Mouse (Mus musculus) layer of hippocampus, adult 11-12 months (tissue): Measurements from ENCODE around the gene Lmo3.
A peak's percentile ranks its signal among the peaks of the same experiment; 100 is the strongest.

Experiments used
- DNase-seq: peaks from one replicate; pipeline ENCODE4 v3.0.0; 2022; ENCODE audit warnings: low spot score

Gene Lmo3

DNA sequence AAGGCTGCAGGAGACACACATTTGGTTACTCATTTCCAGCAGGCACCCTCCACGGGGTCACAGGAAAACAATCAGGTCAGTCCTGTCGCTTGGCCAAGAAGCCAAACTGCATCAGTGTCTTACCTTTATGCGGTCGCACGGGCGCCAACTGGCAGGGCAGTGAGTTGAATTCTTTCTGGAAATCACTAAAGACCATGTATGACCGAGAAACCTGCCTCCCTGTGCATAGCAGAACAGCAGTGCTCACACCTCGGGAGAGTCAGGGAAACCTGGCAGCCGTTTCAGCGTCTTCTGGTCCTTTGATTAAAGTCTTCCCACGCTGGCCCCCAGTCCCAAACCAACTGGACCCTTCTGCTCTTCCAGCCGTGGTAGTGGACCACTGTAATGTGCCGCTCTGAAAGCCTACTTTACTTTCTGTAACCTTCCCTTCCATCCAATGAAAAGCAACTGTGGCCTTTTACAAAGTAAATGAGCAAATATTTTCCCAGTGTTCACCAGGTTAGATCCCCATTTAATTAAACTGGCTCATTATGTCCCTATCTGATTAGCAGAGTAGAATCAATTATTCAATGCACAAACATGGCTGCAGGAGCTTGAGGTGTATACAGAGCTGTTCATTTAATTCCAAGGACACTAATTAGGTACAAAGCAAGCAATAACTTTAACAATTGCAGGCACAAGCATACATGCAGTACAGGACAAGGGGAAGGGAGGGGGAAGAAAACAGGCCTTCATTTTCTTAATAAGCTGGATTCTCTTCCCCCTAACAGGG lies at the start of gene Lmo3:
Gene Lmo3, minus strand, starts transcription at position 235 of the 772 bp plus-strand sequence.
- no peak for DNase-seq

DNA sequence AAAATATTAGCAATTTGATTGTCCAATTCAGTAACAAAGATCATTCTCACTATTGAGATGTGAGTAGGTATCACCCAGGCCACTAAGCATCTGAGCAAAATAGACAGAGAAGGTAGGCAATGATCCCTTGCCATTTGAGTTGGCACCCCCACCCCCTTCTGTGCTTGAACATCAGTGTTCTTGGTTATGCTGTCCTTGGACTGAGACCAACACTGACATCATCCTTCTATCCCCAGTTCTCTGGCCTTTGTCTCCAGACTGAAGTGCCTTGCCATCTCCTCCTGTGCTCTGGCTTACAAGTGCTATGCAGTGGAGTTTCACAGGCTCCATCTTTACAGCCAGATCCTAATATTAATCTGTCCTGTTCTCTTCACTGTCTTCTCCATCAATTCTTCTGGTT lies 39.0 kb upstream of the Lmo3 start:
- DNase-seq = no peak

DNA sequence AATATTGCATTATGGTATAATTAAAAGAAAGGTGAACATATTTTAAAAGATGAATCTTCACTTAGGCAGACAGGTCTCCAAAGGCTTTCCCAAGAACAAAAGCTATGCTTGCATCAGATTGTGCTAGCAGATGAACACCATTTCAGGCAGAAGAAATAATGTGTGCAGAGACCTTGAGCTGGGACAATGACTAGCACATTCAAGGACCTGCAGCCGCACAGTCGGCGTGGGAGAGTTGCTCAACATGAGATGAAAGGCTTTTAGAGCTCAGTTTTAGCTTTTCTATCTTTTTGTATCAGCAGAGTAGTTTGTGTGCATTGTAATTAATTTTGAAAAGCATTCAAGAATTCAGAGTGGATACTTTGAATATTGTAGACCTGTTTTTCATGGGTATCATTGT lies 36.6 kb upstream of the Lmo3 start:
- DNase-seq = no peak

DNA sequence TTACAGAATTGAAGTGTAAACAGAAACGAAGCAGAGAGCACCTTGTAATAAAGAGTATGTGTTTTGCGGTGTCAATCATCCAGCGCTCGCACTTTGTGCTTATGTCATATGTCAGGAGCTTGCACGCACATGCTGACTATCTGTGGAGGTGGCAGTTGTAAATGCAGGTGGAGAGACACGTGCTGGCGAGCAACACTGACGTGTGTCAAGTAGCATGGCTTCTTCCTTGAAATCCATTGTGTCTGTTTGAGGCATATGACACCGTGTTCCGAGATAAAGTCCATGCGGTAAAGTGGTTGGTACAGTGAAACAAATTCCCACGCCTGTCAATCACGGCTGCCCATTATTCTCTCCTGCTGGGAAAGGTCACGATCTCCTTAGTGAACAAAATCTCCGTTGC lies 15.2 kb upstream of the Lmo3 start:
- no peak for DNase-seq

DNA sequence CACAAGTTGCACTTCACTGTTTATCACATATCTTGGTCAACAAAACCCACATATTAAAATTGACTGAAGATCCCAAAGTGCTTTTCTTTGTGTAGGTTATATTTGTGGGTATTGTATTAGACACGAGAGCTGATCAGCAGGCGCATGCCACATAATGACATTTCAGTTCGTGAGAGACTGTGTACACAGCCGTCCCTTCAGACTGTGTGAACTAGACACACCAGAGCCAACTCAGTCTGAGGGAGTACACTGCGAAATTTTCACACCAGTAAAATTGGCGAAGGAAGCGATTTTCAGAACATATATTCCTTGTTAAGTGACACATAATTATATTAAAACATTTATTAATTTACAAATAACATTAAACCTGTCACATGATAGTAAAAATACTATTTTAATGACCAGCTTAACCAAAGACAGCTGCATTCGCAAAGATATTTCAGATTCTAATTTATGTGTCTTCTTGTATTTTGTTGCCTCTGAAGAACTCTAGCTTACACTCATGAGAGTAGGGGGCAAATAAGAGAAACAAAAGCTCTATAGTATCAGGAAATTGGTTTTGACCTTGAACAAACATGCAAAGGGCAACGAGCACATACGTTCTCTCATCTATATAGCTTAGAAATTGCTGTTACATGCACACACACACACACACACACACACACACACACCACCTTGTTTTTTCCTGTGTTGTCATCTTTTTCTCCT lies 14.4 kb upstream of the Lmo3 start:
- no peak for DNase-seq

DNA sequence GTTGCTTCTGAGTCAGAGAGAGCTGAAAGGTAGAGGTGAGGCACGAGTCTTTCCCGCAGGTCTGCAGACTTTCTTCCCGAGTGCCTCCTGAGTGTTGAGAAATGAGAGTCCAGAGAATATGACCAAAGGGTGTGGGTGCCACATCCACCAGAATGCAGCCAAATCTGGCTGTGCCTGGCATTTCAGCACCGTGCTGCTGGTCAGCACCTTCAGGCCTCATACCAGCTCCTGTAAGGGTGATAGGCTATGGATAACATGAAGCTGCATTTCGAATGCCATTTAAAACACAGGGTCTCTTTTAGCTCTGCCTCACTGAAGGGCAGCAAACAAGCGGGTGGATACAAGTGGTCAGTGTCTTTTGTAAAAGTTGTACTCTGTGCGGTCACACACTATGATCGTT lies 1.5 kb upstream of the Lmo3 start:
- DNase-seq = no peak

DNA sequence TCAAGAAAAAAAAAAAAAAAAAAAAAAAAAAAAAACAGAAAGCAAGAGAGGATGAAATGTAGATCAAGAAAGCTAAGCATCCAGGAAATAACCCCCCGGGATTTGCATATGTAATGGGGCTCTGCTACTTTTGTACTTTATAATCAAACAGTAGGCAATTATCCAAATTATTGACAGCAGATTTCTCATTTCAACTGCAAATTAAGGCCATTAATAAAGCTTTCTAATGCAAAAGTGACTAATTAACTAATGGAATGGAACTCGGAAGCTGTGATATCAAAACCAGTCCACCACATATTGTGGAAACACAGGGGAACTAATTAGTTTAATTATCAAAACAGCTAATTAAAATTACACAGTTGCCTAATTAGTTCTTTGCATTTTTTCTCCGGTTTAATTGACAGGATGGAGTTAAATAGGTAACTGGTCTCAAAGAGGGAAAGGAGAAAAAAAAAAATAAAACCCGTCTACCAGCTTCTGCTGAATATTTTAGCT lies 785 bp upstream of the Lmo3 start:
- DNase-seq = no peak

DNA sequence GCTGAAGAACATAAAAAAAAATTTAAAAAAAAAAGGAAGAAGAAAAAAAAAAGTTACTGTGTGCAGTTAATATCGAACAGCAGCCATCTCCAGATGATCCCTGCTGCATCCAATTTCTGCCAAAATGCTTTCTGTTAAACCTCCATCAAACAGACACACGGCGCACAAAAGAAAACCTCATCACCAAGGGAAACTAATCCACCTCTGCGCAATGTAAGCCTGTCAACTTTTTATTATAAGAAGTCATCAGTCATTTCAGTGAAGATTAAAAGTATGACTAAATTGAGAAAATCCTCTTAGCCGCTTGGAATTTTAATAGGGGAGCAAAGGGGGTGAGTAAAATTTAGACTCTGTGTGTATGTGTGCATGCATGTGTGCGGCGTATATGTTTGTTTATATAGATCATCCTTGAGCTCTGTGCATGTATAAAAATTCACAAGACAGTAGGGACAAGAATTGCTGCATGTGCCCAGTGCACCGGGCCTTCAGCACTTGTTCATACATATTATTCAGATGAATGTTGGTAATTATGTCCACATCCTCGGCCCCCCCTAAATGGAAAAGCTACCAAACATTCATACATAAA lies 1.2 kb downstream of the Lmo3 start:
- no peak for DNase-seq

DNA sequence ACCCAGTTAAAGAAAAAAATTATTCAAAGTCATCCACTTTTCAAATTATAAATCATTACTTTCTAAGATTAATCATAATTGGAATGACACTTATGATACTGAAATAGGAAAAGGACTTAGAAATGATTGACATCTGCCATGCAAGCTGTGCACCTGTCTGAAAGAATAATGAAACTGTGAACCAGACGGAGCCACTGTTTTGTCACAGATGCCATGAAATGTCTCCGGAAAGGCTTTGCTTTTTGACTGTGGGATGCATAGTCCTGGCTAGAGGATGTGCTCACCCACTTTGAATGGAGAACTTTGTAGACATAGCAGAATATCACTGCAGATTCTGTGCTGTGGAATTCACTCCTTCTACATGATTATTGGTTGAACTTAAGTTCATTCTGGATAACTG lies 18.4 kb downstream of the Lmo3 start:
- DNase-seq = peak; percentile 18

DNA sequence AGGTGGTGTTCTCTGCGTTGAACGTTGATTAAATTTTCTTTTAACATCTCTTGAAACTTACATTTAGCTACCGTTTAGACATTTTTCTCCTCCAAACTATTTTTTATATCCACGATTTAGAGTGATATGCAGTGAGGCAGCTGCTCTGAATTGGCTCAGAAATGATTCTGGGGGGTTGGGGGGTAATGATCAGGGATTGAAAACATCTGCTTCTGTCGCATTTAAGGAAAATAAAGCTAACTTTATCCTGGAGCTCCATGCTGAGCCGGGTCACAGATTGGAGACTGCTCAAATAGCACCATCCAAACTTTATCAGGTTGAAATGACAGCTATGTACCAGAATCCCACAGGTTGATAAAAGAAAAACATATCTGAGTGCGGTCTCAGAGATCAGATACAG lies 29.6 kb downstream of the Lmo3 start:
- DNase-seq = no peak

DNA sequence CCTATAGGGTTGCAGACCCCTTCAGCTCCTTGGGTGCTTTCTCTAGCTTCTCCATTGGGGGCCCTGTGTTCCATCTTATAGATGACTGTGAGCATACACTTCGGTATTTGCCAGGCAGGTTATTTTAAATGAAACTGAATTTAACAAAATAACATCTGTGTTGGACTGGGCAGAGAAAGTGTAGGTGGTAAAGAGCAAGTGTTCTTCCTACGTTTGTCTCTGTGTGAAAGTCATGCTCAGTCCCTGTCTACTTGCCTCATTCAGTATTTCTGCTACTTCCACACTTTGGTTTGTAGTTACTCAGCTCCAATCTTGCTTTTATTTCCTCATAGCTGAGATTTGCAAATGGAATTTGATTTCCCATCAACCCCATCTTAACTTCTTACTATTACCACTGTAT lies 46.9 kb downstream of the Lmo3 start:
- DNase-seq = no peak

DNA sequence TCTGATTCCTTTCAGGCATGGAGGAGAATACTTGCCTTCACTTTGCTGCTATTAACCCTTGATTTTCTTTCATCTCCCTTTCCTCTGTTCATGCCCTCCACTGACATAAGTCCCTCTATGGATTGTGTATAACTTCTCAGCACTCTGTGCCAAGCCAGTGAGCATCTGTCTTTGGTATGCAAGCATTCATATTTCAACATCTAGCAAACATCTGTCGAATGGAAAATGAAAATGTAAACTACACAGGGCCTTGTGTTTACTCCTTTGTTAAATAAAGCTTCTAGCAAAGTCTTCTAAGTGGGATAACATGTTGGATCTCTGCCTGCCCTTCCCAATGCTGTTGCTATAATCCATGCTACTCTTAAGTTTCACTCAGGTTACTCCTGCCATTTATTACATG lies 75.1 kb downstream of the Lmo3 start:
- DNase-seq = no peak

DNA sequence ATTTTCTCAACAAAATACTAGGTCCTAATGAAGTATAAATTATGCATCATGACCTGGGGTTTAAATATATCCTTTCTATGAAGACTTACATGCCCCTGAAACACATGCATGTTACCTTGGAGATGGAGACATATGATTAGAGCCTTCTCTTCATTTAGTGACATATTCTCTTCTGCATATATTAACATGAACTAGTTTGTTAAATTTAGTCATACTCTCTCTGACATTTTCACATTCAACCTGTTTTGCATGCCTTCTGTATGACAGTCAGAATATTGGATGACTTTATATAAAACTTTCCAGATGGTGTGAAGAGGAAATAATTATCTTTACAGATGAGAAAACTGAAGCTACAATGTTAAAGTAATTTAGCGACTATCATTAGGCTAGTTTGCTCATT lies 77.8 kb downstream of the Lmo3 start:
- no peak for DNase-seq

DNA sequence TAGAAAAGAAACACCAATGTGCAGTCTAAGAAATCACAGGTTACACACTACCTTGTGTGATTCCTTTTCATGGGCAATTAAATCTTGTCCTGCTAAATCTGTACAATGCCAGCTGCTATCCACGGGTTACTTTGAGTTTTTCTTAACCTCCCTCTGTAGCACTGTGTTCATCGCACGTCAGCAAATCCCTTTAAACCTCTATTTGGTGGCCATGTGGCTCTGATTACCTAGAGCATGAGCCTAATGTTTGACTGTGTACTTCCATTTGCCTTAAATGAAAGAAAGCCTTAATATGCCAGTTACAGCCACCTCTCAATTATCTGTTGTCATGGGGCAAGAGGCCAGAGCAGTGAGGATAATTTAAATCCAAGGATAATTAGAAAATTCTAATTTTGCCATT lies 98.9 kb downstream of the Lmo3 start:
- DNase-seq = no peak

DNA sequence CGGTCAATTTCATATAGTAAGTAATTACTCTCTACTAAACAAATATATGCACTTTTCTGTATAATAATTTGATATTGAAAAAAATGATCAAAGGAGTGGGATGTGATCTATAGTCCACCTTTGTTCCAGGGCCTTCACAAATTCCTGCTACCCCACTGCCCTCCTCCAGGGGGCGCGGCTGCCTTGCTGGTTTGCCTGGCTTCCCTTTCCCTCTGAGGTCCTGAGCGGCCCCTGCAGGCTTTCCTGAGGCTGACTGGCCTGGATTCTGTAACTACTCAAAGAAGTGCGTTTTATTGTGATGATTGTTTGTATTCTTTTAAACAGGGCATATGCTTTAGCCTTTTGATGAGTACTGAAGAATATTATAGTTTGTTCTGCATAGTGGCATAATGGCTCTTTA lies 104.2 kb downstream of the Lmo3 start:
- peak; percentile 72 for DNase-seq

DNA sequence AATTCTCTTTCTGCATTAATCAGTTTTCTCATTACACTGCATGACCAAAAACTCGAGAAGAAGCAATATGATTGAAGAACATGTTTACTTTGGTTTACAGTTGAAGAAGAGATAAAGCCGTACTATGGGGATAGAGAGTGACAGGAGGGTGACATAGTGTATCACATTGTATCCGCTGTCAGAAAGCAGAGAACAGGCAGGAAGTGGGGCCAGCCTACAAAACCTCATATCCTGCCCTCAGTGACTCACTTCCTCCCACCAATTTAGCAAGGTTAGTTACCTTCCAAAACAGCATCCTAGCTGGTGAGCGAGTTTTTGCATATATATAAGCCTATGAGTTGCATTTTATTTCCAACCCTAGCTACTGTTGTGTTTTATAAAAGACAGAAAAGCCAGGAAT lies 112.6 kb downstream of the Lmo3 start:
- no peak for DNase-seq

DNA sequence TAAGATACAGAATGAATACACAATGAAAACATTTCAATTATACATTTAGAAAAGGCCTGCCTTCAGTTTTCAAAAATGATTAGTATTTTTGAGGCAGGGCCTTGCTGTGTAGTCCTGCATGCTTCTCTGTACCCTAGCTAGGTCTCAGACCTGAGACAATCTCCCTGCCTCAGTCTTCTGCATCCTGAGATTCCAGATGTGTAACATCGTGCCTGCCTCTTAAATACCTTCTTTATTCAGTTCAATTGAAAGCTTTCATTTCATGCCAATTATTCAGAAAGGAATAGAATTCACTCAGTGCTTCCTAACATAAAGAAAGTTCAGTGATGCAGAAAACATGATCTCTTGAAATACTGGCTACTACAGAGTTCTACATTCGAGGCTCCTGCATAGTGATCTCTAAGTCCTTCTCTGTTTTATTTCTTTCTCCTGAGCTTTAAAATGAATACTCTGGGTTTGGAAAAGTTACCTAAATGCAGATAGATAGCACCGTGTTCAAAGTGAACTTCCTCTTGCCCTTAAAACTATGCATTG lies 137.2 kb downstream of the Lmo3 start:
- no peak for DNase-seq

DNA sequence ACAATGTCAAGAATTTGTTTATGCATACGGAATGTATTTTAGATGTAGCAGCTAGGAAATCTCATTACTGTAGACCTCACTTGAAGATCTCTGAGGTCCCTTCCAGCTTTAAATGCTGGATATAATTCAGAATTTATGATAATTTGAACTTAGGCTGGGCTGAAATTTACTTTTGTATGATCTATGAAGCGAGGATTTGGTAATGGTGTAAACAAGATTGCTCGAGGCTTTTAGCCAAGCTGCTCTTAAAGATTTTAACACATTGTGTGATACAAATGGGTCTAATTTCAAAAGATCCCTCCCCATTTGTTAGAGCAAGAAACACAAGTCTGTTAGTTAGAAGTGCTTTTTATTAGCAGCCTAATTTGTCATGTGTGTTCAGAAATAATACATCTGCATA lies 144.4 kb downstream of the Lmo3 start:
- no peak for DNase-seq

DNA sequence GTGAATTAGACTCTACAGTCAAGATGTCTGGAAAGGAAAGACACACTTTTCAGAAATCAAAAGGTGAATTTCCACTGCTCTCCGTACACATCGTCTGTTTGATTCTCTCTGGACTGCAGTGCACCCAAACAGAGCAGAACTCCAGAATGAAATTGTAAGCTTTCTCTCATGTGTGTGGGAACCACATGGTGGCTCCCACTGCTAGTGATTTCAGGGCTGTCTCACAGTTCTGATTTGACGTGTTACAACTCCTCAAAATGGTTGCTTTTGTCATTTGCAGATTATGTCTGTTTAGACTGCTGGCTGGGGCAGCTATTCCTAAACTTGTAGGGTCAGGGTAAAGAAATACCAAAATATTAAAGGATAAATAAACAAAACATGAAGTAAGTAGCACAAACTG lies 145.0 kb downstream of the Lmo3 start:
- no peak for DNase-seq

DNA sequence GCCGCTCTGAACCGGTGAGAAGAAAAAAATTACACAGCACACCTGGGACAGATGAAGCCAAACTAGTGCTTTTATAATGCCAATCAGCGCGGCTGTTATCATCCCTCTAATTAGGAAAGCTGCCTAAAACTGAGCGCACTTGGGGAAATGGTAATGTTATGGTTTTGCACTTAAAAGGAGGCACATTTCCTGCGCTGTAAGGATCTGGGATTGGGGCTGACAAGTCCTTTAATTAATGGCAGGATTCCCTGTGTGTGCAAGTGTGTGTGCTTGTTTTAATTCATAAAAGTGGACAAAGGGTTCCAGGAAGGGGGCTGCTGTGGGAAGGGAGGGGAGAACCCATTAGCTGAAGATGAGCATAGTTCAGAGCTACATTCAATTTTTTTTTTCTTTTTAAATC lies 154.4 kb downstream of the Lmo3 start:
- no peak for DNase-seq

DNA sequence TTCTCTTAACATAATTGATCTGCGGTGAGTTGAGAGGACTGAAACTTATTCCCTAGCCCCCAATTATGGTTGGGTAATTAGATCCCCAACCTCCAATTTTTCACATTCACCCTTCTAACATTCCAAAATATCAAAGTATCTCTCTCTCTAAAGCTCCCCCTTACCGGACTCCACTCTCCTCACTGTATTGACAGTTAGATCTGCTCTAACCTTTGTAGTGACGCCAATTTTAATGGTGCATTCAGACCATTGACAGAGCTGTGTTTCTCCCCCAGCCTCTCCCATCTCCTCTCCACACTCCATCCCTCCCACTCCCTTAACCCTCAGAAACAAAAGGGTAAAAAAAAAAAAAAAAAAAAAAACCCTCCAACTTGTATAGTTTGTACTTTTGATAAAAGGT lies 154.9 kb downstream of the Lmo3 start:
- DNase-seq = no peak

DNA sequence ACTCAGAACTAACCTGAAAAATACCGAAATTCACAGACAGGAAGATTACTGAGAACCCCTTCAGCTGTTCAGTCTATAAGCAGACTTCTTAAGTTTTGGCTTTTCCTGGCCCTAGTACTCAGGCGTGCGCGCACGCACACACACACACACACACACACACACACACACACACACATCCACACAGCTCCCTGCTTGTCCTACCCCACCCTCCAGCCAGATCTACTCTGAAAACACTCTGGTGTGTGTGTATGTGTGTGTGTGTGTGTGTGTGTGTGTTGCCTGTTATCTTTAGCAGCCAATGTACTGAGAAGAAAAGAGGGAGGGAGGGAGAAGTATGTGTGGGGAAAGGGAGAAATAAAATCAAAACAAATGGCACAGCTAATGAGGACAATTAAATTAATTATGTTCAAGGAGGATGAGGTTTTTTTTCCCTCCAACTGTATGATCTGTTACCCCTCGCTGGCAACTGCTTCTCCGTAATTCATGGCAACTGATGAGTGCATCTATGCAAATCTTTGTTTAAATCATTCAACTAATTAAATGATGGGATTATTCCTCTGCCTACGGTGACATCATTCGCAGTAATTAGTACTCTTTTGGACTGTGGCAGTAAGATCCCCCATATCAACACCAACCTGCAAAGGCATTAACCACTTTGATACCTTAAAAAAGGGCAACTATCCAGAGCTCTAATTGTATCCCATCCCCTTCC lies 157.1 kb downstream of the Lmo3 start:
- DNase-seq = no peak
